Mouse (Mus musculus): ENCODE results near the gene Tmem179.

DNA sequence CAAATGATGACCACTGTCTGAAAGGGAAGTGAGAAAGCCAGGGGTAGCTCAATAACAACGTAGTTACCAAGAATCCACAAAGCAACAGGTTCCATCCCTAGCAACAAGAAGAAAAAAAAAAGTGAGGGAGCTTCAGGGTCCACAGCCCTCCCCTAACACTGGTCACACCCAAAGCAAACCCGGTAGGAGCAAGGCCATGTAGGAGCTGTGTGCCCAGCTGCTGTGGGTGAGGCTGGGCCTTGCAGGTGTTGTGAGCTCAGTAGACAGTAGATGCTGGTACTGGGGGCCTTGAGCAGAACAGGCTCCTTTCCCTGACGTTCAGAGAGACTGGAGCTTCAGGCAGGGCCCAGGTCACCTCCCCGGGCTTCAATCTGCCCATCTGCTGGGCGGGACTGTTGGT lies 36.0 kb upstream of the Tmem179 start:
- TF ChIP-seq CTCF (IDR thresholded peaks at IDR 0.05; ENCODE audit: low read depth), result no peak
- TF ChIP-seq EP300 (optimal IDR thresholded peaks at IDR 0.05), result no peak

Data from stomach, postnatal 0 days (tissue).